Mouse (Mus musculus): ENCODE data around the gene Reln.

GRCm38 (mm10) chr5:22160935-22161334, 183.6 kb downstream of the Reln start:
- TF ChIP-seq EP300 (IDR thresholded peaks at IDR 0.05), result no peak
- TF ChIP-seq CTCF (IDR thresholded peaks at IDR 0.05), result no peak
